Comparison of ENCODE assay signal across 24 mouse cellular contexts in genomic region chr8:26864971-26865370, GRCm38 (mm10).
"Had no signal": no experiment of that assay in that cellular context is flagged by ENCODE, and none has a peak within 500 bp of the region (broad histone marks: within the 10 kb centered on the region; RNA-seq: fewer than 3 reads in every experiment).

No protein-coding gene starts in this region.

- H3K9ac ChIP-seq: heart, embryonic 13.5 days; heart, embryonic 15.5 days; hindbrain, embryonic 13.5 days; hindbrain, embryonic 15.5 days; limb, embryonic 13.5 days; limb, embryonic 15.5 days; liver, embryonic 12.5 days; liver, embryonic 14.5 days had no signal

- H3K9me3 ChIP-seq: hindbrain, embryonic 15.5 days; limb, embryonic 15.5 days had no signal

- ATAC-seq: hindbrain, postnatal 0 days; intestine, embryonic 16.5 days; liver, embryonic 12.5 days had no signal

- H3K27me3 ChIP-seq: heart, embryonic 15.5 days; hindbrain, embryonic 13.5 days; hindbrain, embryonic 15.5 days; limb, embryonic 15.5 days; liver, embryonic 12.5 days had no signal

- DNase-seq: gastrocnemius, adult 2 months; gastrocnemius, postnatal 14 days; gastrocnemius, postnatal 36 days; heart, adult 18-20 months; heart, postnatal 14 days; heart, postnatal 36 days; kidney, adult 11 months; kidney, adult 2 months; kidney, postnatal 10 days; kidney, postnatal 25 days; kidney, postnatal 4 days had no signal

- H3K4me2 ChIP-seq: heart, embryonic 13.5 days; heart, embryonic 15.5 days; hindbrain, embryonic 13.5 days; hindbrain, embryonic 15.5 days; limb, embryonic 13.5 days; limb, embryonic 15.5 days; liver, embryonic 12.5 days had no signal

- H3K27ac ChIP-seq: gastrocnemius, adult 2 months; heart, embryonic 10.5 days; heart, embryonic 13.5 days; heart, embryonic 15.5 days; hindbrain, embryonic 13.5 days; hindbrain, embryonic 15.5 days; hindbrain, postnatal 0 days; layer of hippocampus, adult 2 months; left cerebral cortex, adult 2 months; limb, embryonic 13.5 days; limb, embryonic 15.5 days; liver, embryonic 12.5 days; liver, embryonic 14.5 days had no signal

- H3K4me3 ChIP-seq: gastrocnemius, adult 2 months; heart, embryonic 10.5 days; heart, embryonic 13.5 days; heart, embryonic 15.5 days; hindbrain, embryonic 13.5 days; hindbrain, embryonic 15.5 days; layer of hippocampus, adult 2 months; left cerebral cortex, adult 2 months; limb, embryonic 13.5 days; limb, embryonic 15.5 days; liver, embryonic 12.5 days had no signal

- H3K4me1 ChIP-seq: heart, embryonic 15.5 days; hindbrain, embryonic 15.5 days; liver, embryonic 12.5 days had no signal

- H3K36me3 ChIP-seq: heart, embryonic 13.5 days; heart, embryonic 15.5 days; hindbrain, embryonic 13.5 days; hindbrain, embryonic 15.5 days; limb, embryonic 13.5 days; limb, embryonic 15.5 days; liver, embryonic 12.5 days had no signal
